Mouse (Mus musculus) forebrain, embryonic 12.5 days (tissue): Measurements from ENCODE around the gene Angel1. TPM values are rescaled to one million over a fixed set of nuclear protein-coding genes. Genes with fewer than 3 reads are reported as not detected.

Experiments
- ATAC-seq: fragments of 200-750 bp; cut with Nextera tagmentation; 2 replicates; pipeline ENCODE4 v1.8.0; 2017; ENCODE audit warnings: moderate TSS enrichment; ENCODE audit not compliant: low FRiP score
- H3K27ac ChIP-seq: fragments of 300-500 bp; sonication (generic); 2 replicates; pipeline ENCODE4 v1.5.1; 2016; ENCODE audit warnings: mild to moderate bottlenecking
- H3K27me3 ChIP-seq: fragments of 300-500 bp; sonication (generic); 2 replicates; pipeline ENCODE4 v1.6.1; 2016; ENCODE audit warnings: mild to moderate bottlenecking
- H3K36me3 ChIP-seq: fragments of 300-500 bp; sonication (generic); replicated peaks from 2 replicates; pipeline ENCODE4 v1.6.1; 2016; ENCODE audit warnings: mild to moderate bottlenecking
- H3K4me1 ChIP-seq: fragments of 300-500 bp; sonication (generic); 2 replicates; pipeline ENCODE4 v1.6.1; 2016
- H3K4me2 ChIP-seq: fragments of 300-500 bp; sonication (generic); 2 replicates; pipeline ENCODE4 v1.6.1; 2016; ENCODE audit warnings: mild to moderate bottlenecking, moderate library complexity
- H3K4me3 ChIP-seq: fragments of 300-500 bp; sonication (generic); replicated peaks from 2 replicates; pipeline ENCODE4 v1.5.1; 2016; ENCODE audit warnings: mild to moderate bottlenecking
- H3K9ac ChIP-seq: fragments of 300-500 bp; sonication (generic); 2 replicates; pipeline ENCODE4 v1.6.1; 2016; ENCODE audit warnings: mild to moderate bottlenecking
- H3K9me3 ChIP-seq: fragments of 300-500 bp; sonication (generic); 2 replicates; pipeline ENCODE4 v1.6.1; 2016
- WGBS: fragments of 180-500 bp; shearing (Covaris S2); methylation state at CpG from one replicate; pipeline ENCODE4 v1.1.7; 2016; 5-methylcytosine and 5-hydroxymethylcytosine counted together
- polyA plus RNA-seq: library from polyadenylated mRNA; unstranded; fragments of >200 nt; fragmentation: Nextera tagmentation; extraction: Ambion mirVana; gene quantifications from 2 replicates; pipeline ENCODE4 v1.2.1, GENCODE M21; 2016

Angel1 gene
- polyA plus RNA-seq, 1 experiment from 2014 or later = 13.3 TPM

- Histone ChIP-seq H3K27me3 (no peaks in the 10 kb centered on the region), H3K9ac (no peak overlapping the region), H3K4me2 (no peak overlapping the region), H3K27ac (no peak overlapping the region), H3K36me3 (peaks cover 72% of the 10 kb centered on the region), H3K4me3 (no peak overlapping the region), H3K4me1 (peaks cover 26% of the 10 kb centered on the region), H3K9me3 (no peaks in the 10 kb centered on the region)
- WGBS = 58% methylated on average over 13 of the region's 13 CpGs
- no peak for ATAC-seq
Measured at GRCm38 (mm10) chr12:86686551-86687330, 39.5 kb downstream of the Angel1 start.

GRCm38 (mm10) chr12:86685275-86685674 is 41.0 kb downstream of the Angel1 start:
- Histone ChIP-seq H3K9ac (no peak overlapping the region), H3K4me3 (no peak overlapping the region), H3K9me3 (no peaks in the 10 kb centered on the region), H3K4me2 (no peak overlapping the region), H3K27ac (no peak overlapping the region), H3K36me3 (peaks cover 58% of the 10 kb centered on the region), H3K4me1 (peaks cover 34% of the 10 kb centered on the region), H3K27me3 (no peaks in the 10 kb centered on the region)
- ATAC-seq = no peak
- 81% methylated on average over 9 of the region's 9 CpGs for WGBS

GRCm38 (mm10) chr12:86683698-86684097 is 42.6 kb downstream of the Angel1 start:
- 81% methylated on average over 7 of the region's 7 CpGs for WGBS
- no peaks in the 10 kb centered on the region for H3K27me3 ChIP-seq
- H3K9me3 ChIP-seq = no peaks in the 10 kb centered on the region
- peaks cover 43% of the 10 kb centered on the region for H3K36me3 ChIP-seq
- H3K4me1 ChIP-seq = peaks cover 37% of the 10 kb centered on the region
- no peak for ATAC-seq
- no peak overlapping the region for H3K9ac ChIP-seq
- H3K4me3 ChIP-seq = no peak overlapping the region
- H3K4me2 ChIP-seq = no peak overlapping the region
- 0 out of 2 replicates have a peak overlapping the region, but pooled peaks have one; percentile 42 for H3K27ac ChIP-seq

- Histone ChIP-seq H3K9me3 (no peaks in the 10 kb centered on the region), H3K36me3 (peaks cover 29% of the 10 kb centered on the region), H3K9ac (peak overlapping the region; percentile 12; the same call in 1 of the 2 replicates), H3K27ac (0 out of 2 replicates have a peak overlapping the region, but pooled peaks have one; percentile 5), H3K4me3 (no peak overlapping the region), H3K27me3 (peaks cover 7% of the 10 kb centered on the region), H3K4me2 (peak overlapping the region; percentile 41), H3K4me1 (peaks cover 37% of the 10 kb centered on the region)
- WGBS = 86% methylated on average over 8 of the region's 8 CpGs
- ATAC-seq = no peak
Measured at GRCm38 (mm10) chr12:86682178-86682577, 44.1 kb downstream of the Angel1 start.

- no peak for ATAC-seq
- peaks cover 37% of the 10 kb centered on the region for H3K4me1 ChIP-seq
Measured at GRCm38 (mm10) chr12:86681626-86682025, 44.6 kb downstream of the Angel1 start.

GRCm38 (mm10) chr12:86680591-86681193 is 45.6 kb downstream of the Angel1 start:
- H3K27ac ChIP-seq = 0 out of 2 replicates have a peak overlapping the region, but pooled peaks have one; percentile 96
- H3K36me3 ChIP-seq = peaks cover 14% of the 10 kb centered on the region
- H3K9me3 ChIP-seq = no peaks in the 10 kb centered on the region
- 54% methylated on average over 11 of the region's 11 CpGs for WGBS
- peak overlapping the region; percentile 96 for H3K9ac ChIP-seq
- H3K4me3 ChIP-seq = peak overlapping the region; percentile 72
- no peak for ATAC-seq
- H3K4me1 ChIP-seq = peaks cover 37% of the 10 kb centered on the region
- peak overlapping the region; percentile 88 for H3K4me2 ChIP-seq
- H3K27me3 ChIP-seq = peaks cover 10% of the 10 kb centered on the region

More at GRCm38 (mm10) chr12:86681626-86682025, 44.6 kb downstream of the Angel1 start:
- Histone ChIP-seq H3K9me3 (no peaks in the 10 kb centered on the region), H3K9ac (peak overlapping the region; percentile 12; the same call in 1 of the 2 replicates), H3K27me3 (peaks cover 10% of the 10 kb centered on the region), H3K27ac (no peak overlapping the region), H3K4me2 (peak overlapping the region; percentile 41), H3K4me3 (peak overlapping the region; percentile 10; the same call in 1 of the 2 replicates), H3K36me3 (peaks cover 24% of the 10 kb centered on the region)
- WGBS = 89% methylated on average over 9 of the region's 9 CpGs

GRCm38 (mm10) chr12:86679991-86680491 is 46.2 kb downstream of the Angel1 start:
- no peak for ATAC-seq
- peaks cover 9% of the 10 kb centered on the region; the same call in 1 of the 2 replicates for H3K36me3 ChIP-seq
- no peaks in the 10 kb centered on the region for H3K9me3 ChIP-seq
- H3K4me3 ChIP-seq = peak overlapping the region; percentile 72
- peak overlapping the region; percentile 96 for H3K9ac ChIP-seq
- peak overlapping the region; percentile 88 for H3K4me2 ChIP-seq
- peaks cover 37% of the 10 kb centered on the region for H3K4me1 ChIP-seq
- WGBS = 25% methylated on average over 12 of the region's 12 CpGs
- H3K27me3 ChIP-seq = peaks cover 10% of the 10 kb centered on the region
- peak overlapping the region; percentile 96 for H3K27ac ChIP-seq

- Histone ChIP-seq H3K9me3 (no peaks in the 10 kb centered on the region), H3K27ac (peak overlapping the region; percentile 96), H3K9ac (peak overlapping the region; percentile 96), H3K36me3 (peaks cover 8% of the 10 kb centered on the region; the same call in 1 of the 2 replicates), H3K4me2 (peak overlapping the region; percentile 88), H3K27me3 (peaks cover 10% of the 10 kb centered on the region), H3K4me3 (peak overlapping the region; percentile 72), H3K4me1 (peaks cover 37% of the 10 kb centered on the region)
- WGBS = 4% methylated on average over 9 of the region's 9 CpGs
- ATAC-seq = peak; percentile 9; the same call in 1 of the 2 replicates
Measured at GRCm38 (mm10) chr12:86679546-86679930, 46.7 kb downstream of the Angel1 start.

- H3K27ac ChIP-seq = peak within 1 kb of the TSS; percentile 96
- H3K4me2 ChIP-seq = peak within 1 kb of the TSS; percentile 88
- peak within 1 kb of the TSS; percentile 72 for H3K4me3 ChIP-seq
- ATAC-seq = peak; percentile 89
- no peaks in the 10 kb centered on the region for H3K9me3 ChIP-seq
- peaks cover 37% of the 10 kb centered on the region for H3K4me1 ChIP-seq
- under 1% methylated on average over 84 of the region's 94 CpGs for WGBS
- peaks cover 6% of the 10 kb centered on the region; the same call in 1 of the 2 replicates for H3K36me3 ChIP-seq
- H3K27me3 ChIP-seq = peaks cover 10% of the 10 kb centered on the region
- peak within 1 kb of the TSS; percentile 96 for H3K9ac ChIP-seq
Measured at GRCm38 (mm10) chr12:86678591-86679545, 47.4 kb downstream of the Angel1 start, which contains the start of gene Vash1. Gene Vash1 (plus strand): TSS chr12:86678700.

GRCm38 (mm10) chr12:86672507-86672906 is 53.8 kb downstream of the Angel1 start:
- H3K4me2 ChIP-seq = no peak overlapping the region
- no peak overlapping the region for H3K4me3 ChIP-seq
- H3K9ac ChIP-seq = no peak overlapping the region
- H3K9me3 ChIP-seq = no peaks in the 10 kb centered on the region
- H3K4me1 ChIP-seq = no peaks in the 10 kb centered on the region
- no peak overlapping the region for H3K27ac ChIP-seq
- no peaks in the 10 kb centered on the region for H3K36me3 ChIP-seq
- H3K27me3 ChIP-seq = peaks cover 6% of the 10 kb centered on the region
- 80% methylated on average over 5 of the region's 5 CpGs for WGBS
- ATAC-seq = no peak

GRCm38 (mm10) chr12:86672105-86672504 is 54.2 kb downstream of the Angel1 start:
- H3K4me3 ChIP-seq = no peak overlapping the region
- H3K9me3 ChIP-seq = no peaks in the 10 kb centered on the region
- H3K36me3 ChIP-seq = no peaks in the 10 kb centered on the region
- WGBS = 83% methylated on average over 4 of the region's 4 CpGs
- H3K27me3 ChIP-seq = peaks cover 2% of the 10 kb centered on the region
- no peak for ATAC-seq
- H3K4me2 ChIP-seq = no peak overlapping the region
- H3K4me1 ChIP-seq = no peaks in the 10 kb centered on the region
- H3K9ac ChIP-seq = no peak overlapping the region
- H3K27ac ChIP-seq = no peak overlapping the region
